Mouse (Mus musculus): ENCODE measurements around the gene Zfp810. TPM values are rescaled to one million over a fixed set of nuclear protein-coding genes. Genes with fewer than 3 reads are reported as not detected.
"Not testable (repeated sequence)": the region's sequence is repeated elsewhere in the genome, so short reads cannot be mapped to it uniquely, and the experiment has no call there.

Zfp810 gene
- polyA plus RNA-seq (2015; fragmentation: Nextera tagmentation; extraction: Ambion mirVana) = 17.0 and 17.7 TPM in 2 replicates

DNA sequence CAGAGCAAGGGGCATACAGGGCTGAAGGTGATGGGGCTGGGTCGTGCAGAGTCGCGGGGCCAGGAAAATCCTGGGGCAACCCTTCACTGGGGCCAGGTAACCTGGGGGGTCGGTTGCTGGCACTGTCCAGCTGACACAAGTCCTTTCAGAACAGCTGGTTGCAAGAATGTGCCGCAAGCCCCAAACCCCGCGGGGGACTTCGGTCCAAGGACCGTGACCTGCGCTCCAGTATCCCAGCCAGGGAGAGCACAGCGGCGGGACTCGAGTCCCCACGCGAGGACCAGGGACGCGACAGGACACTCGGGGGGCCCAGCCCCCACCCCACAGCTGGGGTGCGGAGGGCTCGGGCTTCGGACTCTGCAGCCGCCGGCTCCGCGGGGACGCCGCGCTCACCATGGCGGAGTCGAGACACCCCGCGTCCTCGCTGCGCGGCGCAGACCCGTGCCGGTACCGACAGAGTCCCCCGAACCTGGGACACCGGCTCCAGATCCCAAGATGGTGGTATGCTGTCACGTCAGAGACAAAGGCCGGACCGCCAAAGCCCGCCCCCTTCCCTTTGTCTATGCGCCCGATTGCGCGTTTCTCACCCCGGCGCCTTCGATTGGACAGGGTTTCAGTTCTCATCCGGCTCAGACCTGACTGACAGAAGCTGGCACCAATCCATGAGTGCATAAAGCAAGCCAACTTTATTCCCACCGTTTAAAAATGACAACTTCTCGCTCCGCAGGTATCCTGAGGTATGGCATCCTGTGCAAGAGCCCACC lies at the start of gene Zfp810:
Zfp810 (minus strand) TSS at position 493 of the 764 bp plus-strand sequence.
- peak; percentile 97 for DNase-seq (ENCODE audit: low spot score)

DNA sequence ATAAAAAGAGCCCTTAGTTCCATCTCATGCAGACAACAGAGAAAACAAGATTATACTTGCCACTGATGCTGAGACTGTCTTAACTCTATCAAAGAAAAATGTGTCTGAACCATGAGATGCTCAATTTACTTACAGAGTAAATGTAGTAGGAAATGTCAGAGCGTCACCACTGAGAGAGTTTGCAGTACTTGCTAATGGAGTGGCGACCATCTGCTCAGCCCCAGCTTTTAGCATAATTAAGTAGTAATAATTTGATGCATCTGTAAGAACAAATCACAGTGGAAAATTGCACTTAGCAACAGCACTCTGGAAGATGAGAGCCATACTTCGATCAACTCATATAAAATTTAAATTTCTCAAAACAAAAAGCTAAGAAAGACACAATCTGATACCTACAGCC lies 48.5 kb upstream of the Zfp810 start:
- no peak for DNase-seq (ENCODE audit: low spot score)

DNA sequence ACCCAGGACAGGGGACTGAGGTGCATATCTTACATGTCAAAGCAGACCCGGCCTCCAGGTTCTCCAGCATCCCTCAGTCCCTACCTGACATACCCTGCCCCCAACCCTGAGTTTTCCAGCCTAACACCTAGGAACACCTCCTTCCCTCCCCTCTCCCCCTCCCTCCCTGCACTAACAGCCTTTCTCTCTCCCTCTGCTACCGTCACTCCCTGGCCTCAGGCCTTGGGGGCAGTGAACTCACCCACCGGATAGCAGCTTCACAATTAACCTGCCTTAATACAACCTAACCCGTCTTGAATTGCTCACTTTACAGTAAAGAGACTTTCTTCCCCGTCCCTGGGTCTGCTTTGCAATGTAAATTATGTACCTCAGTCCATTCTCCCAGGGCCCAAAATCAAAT lies 46.5 kb upstream of the Zfp810 start:
- DNase-seq (ENCODE audit: low spot score) = no peak

GRCm38 (mm10) chr9:22353465-22353864 lies 46.0 kb upstream of the Zfp810 start:
- no peak for DNase-seq (ENCODE audit: low spot score)

- no peak for DNase-seq (ENCODE audit: low spot score)
Measured at GRCm38 (mm10) chr9:22340331-22340730, 32.9 kb upstream of the Zfp810 start.

GRCm38 (mm10) chr9:22337217-22337616 lies 29.8 kb upstream of the Zfp810 start:
- no peak for DNase-seq (ENCODE audit: low spot score)

DNA sequence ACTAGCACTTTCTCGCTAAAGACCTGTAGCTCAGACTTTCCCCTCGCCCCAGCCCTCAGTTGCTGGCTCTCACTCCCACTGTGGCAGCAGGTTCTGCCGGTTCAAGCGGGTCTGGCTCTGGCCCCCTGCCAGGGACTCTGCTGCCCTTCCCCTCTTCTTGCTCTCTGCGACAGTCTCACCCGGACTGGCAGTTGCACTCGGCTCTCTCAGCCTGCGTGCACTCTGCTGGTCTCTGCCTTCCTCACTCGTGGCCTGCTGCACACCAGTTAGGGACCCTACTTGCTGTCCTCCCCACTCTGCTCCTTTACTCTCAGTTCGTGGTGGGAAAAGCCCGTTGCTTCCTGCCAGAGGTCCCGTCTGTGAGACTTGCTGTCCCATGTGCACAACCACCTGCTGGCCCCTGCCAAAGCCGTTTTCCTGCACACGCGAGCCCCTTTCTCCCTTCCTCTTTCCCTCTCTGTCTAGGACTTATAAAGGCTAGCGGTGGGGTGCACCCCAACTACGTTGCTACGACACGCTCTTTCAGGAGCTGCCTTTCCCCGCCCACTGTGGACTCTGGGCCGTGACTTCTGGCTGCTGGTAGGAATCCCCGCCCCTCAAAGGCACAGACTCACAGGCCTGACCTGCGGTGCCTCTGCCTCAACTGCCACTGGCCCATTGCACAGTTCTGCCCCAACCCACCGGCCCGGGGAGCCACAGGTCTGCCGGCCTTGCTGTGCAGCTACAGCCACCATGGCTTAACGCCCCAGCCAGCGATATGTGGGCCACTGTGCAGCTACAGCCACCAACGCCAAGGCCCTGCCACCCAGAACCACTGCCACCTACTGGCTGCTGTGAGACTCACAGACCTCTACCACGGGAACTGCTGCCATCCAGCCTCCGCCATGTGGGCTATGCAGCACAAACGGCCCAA lies 20.3 kb upstream of the Zfp810 start:
- peak; percentile 88 for DNase-seq (ENCODE audit: low spot score)

DNA sequence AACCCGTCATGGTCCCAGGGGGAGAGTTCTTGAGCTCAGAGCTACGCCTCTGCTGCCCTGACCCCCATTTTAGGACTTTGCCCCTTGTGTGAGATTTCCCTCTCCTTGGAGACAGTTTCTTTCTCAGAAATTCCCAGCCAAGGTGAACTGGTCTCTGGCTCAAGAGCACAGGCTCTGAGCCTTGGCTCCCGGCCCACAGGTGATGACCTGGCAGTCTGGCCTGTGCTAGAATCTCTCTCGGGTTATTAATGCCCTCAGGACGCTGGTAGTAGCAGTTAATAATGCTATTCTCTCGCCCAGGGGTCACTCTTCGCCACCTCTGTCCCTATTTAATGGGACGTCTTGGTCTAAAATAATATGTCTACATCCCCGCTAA lies 19.6 kb upstream of the Zfp810 start:
- no peak for DNase-seq (ENCODE audit: low spot score)

- no peak for DNase-seq (ENCODE audit: low spot score)
Measured at GRCm38 (mm10) chr9:22324579-22324978, 17.1 kb upstream of the Zfp810 start.

GRCm38 (mm10) chr9:22322381-22323211 lies 15.1 kb upstream of the Zfp810 start:
- no peak for DNase-seq (ENCODE audit: low spot score)

DNA sequence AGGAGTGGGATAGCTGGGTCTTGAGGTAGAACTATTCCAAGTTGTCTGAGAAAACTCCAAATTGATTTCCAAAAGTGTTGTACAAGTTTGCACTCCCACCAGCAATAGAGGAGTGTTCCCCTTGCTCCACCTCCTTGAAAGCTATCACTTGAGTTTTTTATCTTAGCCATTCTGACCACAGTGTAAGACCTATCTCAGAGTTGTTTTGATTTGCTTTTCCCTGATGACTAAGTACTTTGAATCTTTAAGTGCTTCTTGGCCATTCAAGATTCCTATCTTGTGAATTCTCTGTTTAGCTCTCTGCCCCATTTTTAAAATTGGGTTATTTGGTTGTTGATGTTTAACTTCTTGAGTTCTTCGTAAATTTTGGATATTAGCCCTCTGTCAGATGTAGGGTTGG lies 11.7 kb upstream of the Zfp810 start:
- no peak for DNase-seq (ENCODE audit: low spot score)

DNA sequence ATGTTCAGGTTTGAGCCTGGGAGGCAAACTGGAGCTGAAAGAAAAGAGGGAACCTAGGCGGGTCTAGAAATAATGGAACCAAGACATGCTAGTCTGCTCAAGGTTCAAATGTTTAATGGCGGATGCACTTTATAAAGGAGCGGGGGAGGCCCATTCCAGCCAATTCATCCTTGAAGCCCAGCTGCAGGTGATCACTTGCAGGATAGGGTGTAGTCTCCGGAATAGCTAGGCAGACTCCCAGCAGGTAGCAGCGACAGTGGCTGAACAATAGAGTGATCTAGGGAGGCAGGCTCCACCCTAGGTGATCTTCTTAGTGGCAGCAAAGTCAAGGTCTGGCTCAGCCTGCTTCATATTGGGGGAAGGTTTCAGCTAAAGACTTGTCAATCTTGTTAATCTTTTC lies 8.6 kb upstream of the Zfp810 start:
- DNase-seq (ENCODE audit: low spot score) = not testable (repeated sequence)

DNA sequence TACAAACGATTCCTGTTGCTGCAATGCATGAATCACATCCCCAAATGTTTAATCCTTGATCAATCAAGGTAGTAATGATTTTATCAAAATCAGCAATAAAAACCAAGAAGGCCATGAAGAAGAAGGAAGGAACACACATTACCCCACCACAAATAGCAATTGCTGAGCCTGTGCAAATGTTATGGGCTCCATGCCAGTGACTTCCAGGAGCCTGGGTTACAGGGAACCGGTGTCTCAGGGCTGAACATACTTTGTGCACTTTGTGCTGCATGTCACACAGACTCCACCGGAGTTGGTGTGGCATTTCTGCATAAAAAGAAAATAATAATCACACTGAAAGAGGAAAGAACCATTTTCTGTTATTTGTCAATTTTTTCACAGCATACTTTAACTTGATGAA lies 6.6 kb upstream of the Zfp810 start:
- no peak for DNase-seq (ENCODE audit: low spot score)

GRCm38 (mm10) chr9:22313218-22313617 lies 5.8 kb upstream of the Zfp810 start:
- DNase-seq (ENCODE audit: low spot score) = no peak

- DNase-seq (ENCODE audit: low spot score) = no peak
Measured at GRCm38 (mm10) chr9:22309651-22310050, 2.2 kb upstream of the Zfp810 start.

DNA sequence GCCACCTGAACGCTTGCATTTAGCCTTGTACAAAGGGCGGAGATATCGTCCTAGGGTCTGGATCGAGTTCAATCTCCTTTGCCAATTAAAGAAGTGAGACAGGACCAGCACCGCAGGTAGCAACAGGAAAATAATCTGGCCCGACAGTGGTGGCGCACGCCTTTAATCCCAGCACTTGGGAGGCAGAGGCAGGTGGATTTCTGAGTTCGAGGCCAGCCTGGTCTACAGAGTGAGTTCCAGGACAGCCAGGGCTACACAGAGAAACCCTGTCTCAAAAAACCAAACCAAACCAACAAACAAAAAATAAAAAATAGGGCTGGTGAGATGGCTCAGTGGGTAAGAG lies 443 bp upstream of the Zfp810 start:
- not testable (repeated sequence) for DNase-seq (ENCODE audit: low spot score)

DNA sequence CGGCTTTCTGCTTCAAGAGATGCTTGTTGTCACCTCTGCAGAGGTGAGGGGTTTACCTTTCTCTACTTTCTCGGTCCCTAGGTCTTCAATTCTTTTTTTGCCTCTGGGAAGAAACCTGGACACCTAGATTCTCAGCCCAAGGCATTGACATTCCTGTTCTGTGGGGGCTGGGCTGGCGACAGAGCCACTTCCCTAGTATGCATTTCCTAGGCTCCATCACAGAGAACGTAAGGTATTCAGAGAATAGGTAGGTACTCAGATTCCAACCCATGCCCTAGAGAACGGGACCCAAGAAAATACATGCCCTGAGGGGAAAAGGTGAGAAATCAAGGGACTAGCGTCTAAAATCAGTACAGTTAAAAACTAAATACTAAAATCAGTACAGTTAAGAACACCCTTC lies 722 bp downstream of the Zfp810 start:
- DNase-seq (ENCODE audit: low spot score) = no peak

- DNase-seq (ENCODE audit: low spot score) = no peak
Measured at GRCm38 (mm10) chr9:22302199-22302598, 5.2 kb downstream of the Zfp810 start.

GRCm38 (mm10) chr9:22278733-22279132 lies 28.7 kb downstream of the Zfp810 start:
- no peak for DNase-seq (ENCODE audit: low spot score)

GRCm38 (mm10) chr9:22268886-22269285 lies 38.6 kb downstream of the Zfp810 start:
- no peak for DNase-seq (ENCODE audit: low spot score)

DNA sequence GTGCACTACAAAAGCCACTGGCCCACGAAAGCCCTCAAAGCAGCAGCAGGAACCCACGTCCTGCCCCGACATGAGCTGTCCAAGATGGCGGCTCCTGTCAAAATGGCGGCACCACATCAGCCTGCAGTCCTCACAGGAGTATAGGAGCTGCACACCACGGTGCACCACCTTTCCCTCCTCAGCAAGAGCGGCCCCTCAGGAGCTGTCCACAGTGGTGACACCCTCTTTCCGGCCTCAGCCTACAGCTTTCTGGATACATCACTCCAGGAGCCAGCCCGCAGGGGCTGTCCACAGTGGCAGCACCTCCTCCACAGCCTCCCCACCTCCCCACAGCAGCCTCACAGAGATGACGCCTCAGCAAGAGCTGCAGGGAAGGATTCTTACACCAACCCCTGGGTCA lies 44.8 kb downstream of the Zfp810 start:
- no peak for DNase-seq (ENCODE audit: low spot score)

- no peak for DNase-seq (ENCODE audit: low spot score)
Measured at GRCm38 (mm10) chr9:22261594-22261993, 45.9 kb downstream of the Zfp810 start.
